Mouse (Mus musculus) erythroblast, embryonic 14.5 days (primary cell): ENCODE data around the gene Slamf6.

Experiments used
- GATA1 ChIP-seq: IDR thresholded peaks from 2 replicates; pipeline ENCODE4 v1.6.1; 2012; ENCODE audit warnings: low read length, inconsistent platforms, mixed read lengths
- TAL1 ChIP-seq: IDR thresholded peaks from 3 replicates; pipeline ENCODE4 v1.6.1; 2012; ENCODE audit warnings: low read length, inconsistent platforms, mixed read lengths

GRCm38 (mm10) chr1:171984121-171984520 is 66.8 kb downstream of the Slamf6 start:
- TF ChIP-seq TAL1 = no peak
- TF ChIP-seq GATA1 = no peak
